ENCODE assay signal across 14 mouse cellular contexts in the genomic region with DNA sequence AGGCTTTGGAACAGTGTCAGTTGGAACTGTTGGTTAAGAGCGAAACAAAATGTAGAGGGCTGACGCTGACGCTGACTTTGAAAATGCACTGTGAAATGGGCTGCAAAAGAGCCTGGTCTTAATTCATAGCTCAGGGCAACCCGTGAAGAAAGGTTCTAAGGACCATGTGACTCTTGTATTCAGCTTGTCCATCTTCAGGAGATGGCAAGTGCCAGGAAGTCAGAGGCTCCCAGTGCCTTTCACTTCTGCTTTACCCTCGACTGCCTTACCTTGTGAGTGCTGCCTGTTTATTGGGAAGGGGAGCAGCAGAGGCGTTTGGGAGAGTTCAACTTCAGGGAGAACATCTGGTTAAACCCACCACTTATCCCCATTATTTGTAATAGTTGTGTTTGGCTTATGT.
A peak's percentile ranks its signal among the peaks of the same experiment; 100 is the strongest.
DNase-seq lines count a peak whose midpoint lies in the region; ATAC-seq and TF ChIP-seq lines count a peak whose summit lies in the region.
"Had no signal": no experiment of that assay in that cellular context is flagged by ENCODE, and none has a peak within 500 bp of the region (broad histone marks: within the 10 kb centered on the region; RNA-seq: fewer than 3 reads in every experiment).

No protein-coding gene starts in this region.

- 0 out of 2 replicates have a peak, but pooled peaks have one; percentile 27 for TF ChIP-seq EP300 in CH12.LX (IDR thresholded peaks at IDR 0.05; ENCODE audit: low read length)

- no peak for ATAC-seq in forebrain, postnatal 0 days
- ATAC-seq in forebrain, embryonic 14.5 days: no peak
- no peak for ATAC-seq in heart, embryonic 16.5 days (replicated peaks; ENCODE audit: extremely low read depth, insufficient read depth, low FRiP score)
- no peak for ATAC-seq in liver, embryonic 15.5 days (ENCODE audit: insufficient read depth)
- no peak for ATAC-seq in midbrain, embryonic 13.5 days

- TF ChIP-seq RAD21 in CH12.LX (IDR thresholded peaks at IDR 0.05; ENCODE audit: low read depth, low read length): no peak

- dilution Hi-C loops in CH12.LX (cut with MboI; ENCODE audit: extremely low pct_ligation_motif_present, extremely low pct_unique_long_range_greater_than_20kb, low sequenced_read_pairs): no loop called here

- H3K9ac ChIP-seq in forebrain, postnatal 0 days: no peak overlapping the region
- no peak overlapping the region for H3K9ac ChIP-seq in forebrain, embryonic 14.5 days (ENCODE audit: low read length)
- 0 out of 2 replicates have a peak overlapping the region, but pooled peaks have one; percentile 12 for H3K9ac ChIP-seq in heart, embryonic 16.5 days (ENCODE audit: low read length)
- H3K9ac ChIP-seq in CH12.LX (ENCODE audit: insufficient read depth, low read depth): no peak overlapping the region
- H3K9ac ChIP-seq in liver, embryonic 15.5 days: no peak overlapping the region
- H3K9ac ChIP-seq in midbrain, embryonic 13.5 days (replicated peaks): no peak overlapping the region

- no peaks in the 10 kb centered on the region for H3K27me3 ChIP-seq in forebrain, postnatal 0 days (ENCODE audit: insufficient read depth, low read length)
- H3K27me3 ChIP-seq in forebrain, embryonic 14.5 days (replicated peaks; ENCODE audit: control insufficient read depth, insufficient read depth, low read length): peaks cover 9% of the 10 kb centered on the region; the same call in 1 of the 2 replicates
- H3K27me3 ChIP-seq in heart, embryonic 16.5 days (ENCODE audit: control insufficient read depth, insufficient read depth, low read length): no peaks in the 10 kb centered on the region
- H3K27me3 ChIP-seq in CH12.LX (replicated peaks): no peaks in the 10 kb centered on the region
- H3K27me3 ChIP-seq in liver, embryonic 15.5 days: peaks cover 44% of the 10 kb centered on the region
- peaks cover 36% of the 10 kb centered on the region for H3K27me3 ChIP-seq in midbrain, embryonic 13.5 days

- H3K9me3 ChIP-seq in forebrain, postnatal 0 days (ENCODE audit: low read length): no peaks in the 10 kb centered on the region
- no peaks in the 10 kb centered on the region for H3K9me3 ChIP-seq in forebrain, embryonic 14.5 days (replicated peaks; ENCODE audit: control insufficient read depth, low read length)
- H3K9me3 ChIP-seq in heart, embryonic 16.5 days (replicated peaks; ENCODE audit: control insufficient read depth, low read length): no peaks in the 10 kb centered on the region
- H3K9me3 ChIP-seq in CH12.LX (replicated peaks; ENCODE audit: low read length): peaks cover 3% of the 10 kb centered on the region
- H3K9me3 ChIP-seq in liver, embryonic 15.5 days (replicated peaks): no peaks in the 10 kb centered on the region
- no peaks in the 10 kb centered on the region for H3K9me3 ChIP-seq in midbrain, embryonic 13.5 days
- H3K9me3 ChIP-seq: forebrain, embryonic 10.5 days had no signal

- no peaks in the 10 kb centered on the region for H3K79me2 ChIP-seq in CH12.LX (replicated peaks; ENCODE audit: control insufficient read depth, extremely low read depth, insufficient read depth, poor library complexity, severe bottlenecking)

- peaks cover 15% of the 10 kb centered on the region for H3K4me1 ChIP-seq in forebrain, postnatal 0 days (ENCODE audit: insufficient read depth)
- H3K4me1 ChIP-seq in forebrain, embryonic 14.5 days (ENCODE audit: control insufficient read depth, insufficient read depth, low read length): peaks cover 12% of the 10 kb centered on the region
- H3K4me1 ChIP-seq in heart, embryonic 16.5 days (ENCODE audit: control insufficient read depth, insufficient read depth, low read length): peaks cover 44% of the 10 kb centered on the region
- H3K4me1 ChIP-seq in CH12.LX (ENCODE audit: control insufficient read depth in 1 of 2, insufficient read depth in 2 of 2): peaks cover 2 to 31% of the 10 kb centered on the region in 2 experiments; a peak in 3 of 4 replicates
- 0 out of 2 replicates have a peak, but pooled peaks cover 13% of the 10 kb centered on the region for H3K4me1 ChIP-seq in liver, embryonic 15.5 days (replicated peaks)
- peaks cover 20% of the 10 kb centered on the region for H3K4me1 ChIP-seq in midbrain, embryonic 13.5 days (replicated peaks)

- in situ Hi-C loops in CH12.LX (cut with MboI; ENCODE audit: low pct_ligation_motif_present, low pct_unique_long_range_greater_than_20kb, low sequenced_read_pairs): loop anchor here (25.0 kb wide), 1 partner anchor 167 kb away; no protein-coding TSS in a partner anchor

- 37% methylated on average over 6 of the region's 6 CpGs for WGBS in forebrain, postnatal 0 days
- 40% methylated on average over 6 of the region's 6 CpGs for WGBS in forebrain, embryonic 14.5 days
- 12% methylated on average over 6 of the region's 6 CpGs for WGBS in heart, embryonic 16.5 days
- 11% methylated on average over 6 of the region's 6 CpGs for WGBS in liver, embryonic 15.5 days (ENCODE audit: insufficient replicate concordance)
- 41% methylated on average over 6 of the region's 6 CpGs for WGBS in midbrain, embryonic 13.5 days

- no peak for TF ChIP-seq POLR2A in CH12.LX (IDR thresholded peaks at IDR 0.05; ENCODE audit: low read depth, low read length)

- no peak overlapping the region for H3K4me3 ChIP-seq in forebrain, postnatal 0 days (ENCODE audit: low read depth, low read length)
- H3K4me3 ChIP-seq in forebrain, embryonic 14.5 days (ENCODE audit: low read depth, low read length): no peak overlapping the region
- H3K4me3 ChIP-seq in heart, embryonic 16.5 days (ENCODE audit: low read length): peak overlapping the region; percentile 28
- H3K4me3 ChIP-seq in CH12.LX (replicated peaks in 1 of 3; ENCODE audit: low read depth in 2 of 3, low read length in 2 of 3, poor library complexity in 1 of 3): no peak overlapping the region
- no peak overlapping the region for H3K4me3 ChIP-seq in liver, embryonic 15.5 days (replicated peaks)
- H3K4me3 ChIP-seq in midbrain, embryonic 13.5 days (replicated peaks): no peak overlapping the region
- H3K4me3 ChIP-seq: forebrain, embryonic 10.5 days; left cerebral cortex, adult 2 months had no signal

- TF ChIP-seq CTCF in forebrain, postnatal 0 days (IDR thresholded peaks at IDR 0.05; ENCODE audit: low read depth): no peak
- no peak for TF ChIP-seq CTCF in CH12.LX (conservative IDR thresholded peaks at IDR 0.05 in 1 of 2, IDR thresholded peaks at IDR 0.05 in 1 of 2; ENCODE audit: low read depth in 2 of 2, low read length in 2 of 2)

- no peaks in the 10 kb centered on the region for H3K36me3 ChIP-seq in forebrain, postnatal 0 days (ENCODE audit: insufficient read depth)
- H3K36me3 ChIP-seq in forebrain, embryonic 14.5 days (ENCODE audit: control insufficient read depth, insufficient read depth, low read length): no peaks in the 10 kb centered on the region
- H3K36me3 ChIP-seq in heart, embryonic 16.5 days (ENCODE audit: control insufficient read depth, insufficient read depth): no peaks in the 10 kb centered on the region
- H3K36me3 ChIP-seq in CH12.LX (replicated peaks in 1 of 2; ENCODE audit: control insufficient read depth in 1 of 2, insufficient read depth in 1 of 2, low read length in 1 of 2): no peaks in the 10 kb centered on the region
- H3K36me3 ChIP-seq in liver, embryonic 15.5 days (replicated peaks): no peaks in the 10 kb centered on the region
- H3K36me3 ChIP-seq in midbrain, embryonic 13.5 days: no peaks in the 10 kb centered on the region
- H3K36me3 ChIP-seq: forebrain, embryonic 10.5 days had no signal

- peak; percentile 28 for DNase-seq in forebrain, postnatal 0 days
- DNase-seq in forebrain, embryonic 14.5 days (ENCODE audit: low spot score): no peak
- DNase-seq in heart, adult 9 months (ENCODE audit: low spot score in 2 of 2): no peak
- peak; percentile 42 for DNase-seq in CH12.LX (ENCODE audit: extremely low read depth)
- no peak for DNase-seq in thymus, postnatal 14 days
- DNase-seq: adrenal gland, postnatal 14 days; cerebellum, adult 8-10 months; kidney, postnatal 10 days; right cerebral cortex, postnatal 4 days had no signal

- no peak overlapping the region for H3K4me2 ChIP-seq in forebrain, postnatal 0 days (ENCODE audit: low read depth)
- H3K4me2 ChIP-seq in forebrain, embryonic 14.5 days (ENCODE audit: low read length): no peak overlapping the region
- peak overlapping the region; percentile 50 for H3K4me2 ChIP-seq in heart, embryonic 16.5 days (ENCODE audit: low read depth, low read length)
- peak overlapping the region; percentile 41; the same call in 1 of the 2 replicates for H3K4me2 ChIP-seq in CH12.LX (ENCODE audit: insufficient read depth, low read depth, poor library complexity, severe bottlenecking)
- H3K4me2 ChIP-seq in liver, embryonic 15.5 days: peak overlapping the region; percentile 32
- H3K4me2 ChIP-seq in midbrain, embryonic 13.5 days (replicated peaks): no peak overlapping the region

- H3K27ac ChIP-seq in forebrain, postnatal 0 days (ENCODE audit: low read depth, low read length): no peak overlapping the region
- H3K27ac ChIP-seq in forebrain, embryonic 14.5 days (ENCODE audit: low read depth, low read length): no peak overlapping the region
- H3K27ac ChIP-seq in heart, embryonic 16.5 days (ENCODE audit: low read length): peak overlapping the region; percentile 51
- no peak overlapping the region for H3K27ac ChIP-seq in CH12.LX (ENCODE audit: insufficient read depth, low read depth)
- no peak overlapping the region for H3K27ac ChIP-seq in liver, embryonic 15.5 days (replicated peaks)
- H3K27ac ChIP-seq in midbrain, embryonic 13.5 days: no peak overlapping the region
- H3K27ac ChIP-seq: forebrain, embryonic 10.5 days; left cerebral cortex, adult 2 months had no signal

TF ChIP-seq in CH12.LX, 34 proteins besides CTCF, POLR2A, EP300 and RAD21:
- TF ChIP-seq CHD2 (IDR thresholded peaks at IDR 0.05; ENCODE audit: low read length): no peak
- peak; percentile 63; the same call in 1 of the 2 replicates for TF ChIP-seq MAX (IDR thresholded peaks at IDR 0.05; ENCODE audit: low read length)
- TF ChIP-seq IRF4 (IDR thresholded peaks at IDR 0.05; ENCODE audit: low read depth, low read length): peak; percentile 61; the same call in 1 of the 2 replicates
TF ChIP-seq in CH12.LX: peak in this region for 2.

Comparison
In these comparisons a context has a peak if more than half of its experiments do, and no peak if none do; other contexts are left out.
1. DNase-seq: peak in forebrain, postnatal 0 days (single experiment) and CH12.LX (single experiment); none in forebrain, embryonic 14.5 days (single experiment), heart, adult 9 months (0 of 2) and thymus, postnatal 14 days (single experiment).
2. H3K4me2 ChIP-seq: peak in heart, embryonic 16.5 days (single experiment), CH12.LX (single experiment) and liver, embryonic 15.5 days (single experiment); none in forebrain, postnatal 0 days (single experiment), forebrain, embryonic 14.5 days (single experiment) and midbrain, embryonic 13.5 days (single experiment).